Mouse (Mus musculus): Measurements from ENCODE around the gene Vmn1r111. TPM values are rescaled to one million over a fixed set of nuclear protein-coding genes. Genes with fewer than 3 reads are reported as not detected.
"Not testable (repeated sequence)": the region's sequence is repeated elsewhere in the genome, so short reads cannot be mapped to it uniquely, and the experiment has no call there.

The Vmn1r111 gene
- polyA plus RNA-seq (2015; fragmentation: Nextera tagmentation; extraction: Ambion mirVana) = not detected in 2 replicates

DNA sequence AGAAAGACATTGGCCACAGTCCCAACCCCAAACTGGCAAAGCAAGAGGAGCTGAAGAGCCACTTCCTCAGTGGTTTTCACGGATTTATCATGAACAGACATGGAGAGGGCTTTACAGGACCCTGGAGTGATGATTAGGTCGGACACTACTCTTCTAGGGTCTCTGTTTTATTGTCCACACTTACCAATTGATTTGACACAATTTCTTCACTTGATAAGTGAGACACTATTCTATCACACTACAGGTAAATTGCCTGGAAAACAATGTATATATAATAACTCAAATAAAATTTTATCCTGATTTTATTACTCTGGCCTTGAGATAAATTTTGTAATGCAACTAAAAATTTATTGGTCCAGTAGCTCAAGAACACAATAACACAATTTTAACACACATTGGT lies at the start of gene Vmn1r111:
Gene Vmn1r111, minus strand, starts transcription at position 101 of the 400 bp plus-strand sequence.
- no CpG with 5 or more reads among the region's 2 CpGs for WGBS
- not testable (repeated sequence) for H3K27ac ChIP-seq (replicated peaks); H3K27me3 ChIP-seq; H3K36me3 ChIP-seq; H3K9me3 ChIP-seq (replicated peaks); ATAC-seq (ENCODE audit: insufficient number of reproducible peaks, low FRiP score, low TSS enrichment, low read depth); H3K4me2 ChIP-seq (replicated peaks); H3K4me3 ChIP-seq (replicated peaks); H3K4me1 ChIP-seq; H3K9ac ChIP-seq

DNA sequence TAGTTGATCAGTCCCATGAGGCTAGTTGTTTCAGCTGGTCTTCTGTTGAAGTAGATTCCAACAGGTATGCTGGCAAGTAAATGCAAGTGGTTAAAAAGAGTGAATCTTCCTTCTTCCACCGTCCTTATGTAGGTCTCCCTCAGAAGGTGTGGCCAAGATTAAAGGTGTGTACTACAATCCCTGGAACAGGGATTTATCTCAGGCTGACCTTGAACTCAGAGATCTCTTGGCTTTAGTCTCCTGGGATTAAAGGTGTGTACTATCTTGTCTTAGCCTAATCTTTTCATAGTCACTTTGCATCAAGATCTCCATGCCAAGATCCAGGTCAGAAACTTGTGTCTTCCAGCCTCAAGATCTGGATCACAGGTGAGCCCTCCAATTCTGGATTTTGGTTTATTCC lies 27.5 kb upstream of the Vmn1r111 start, which contains the start of gene Gm10668:
Gene Gm10668, minus strand, starts transcription at position 101 of the 400 bp plus-strand sequence.
- H3K9me3 ChIP-seq (replicated peaks); H3K4me1 ChIP-seq; H3K27ac ChIP-seq (replicated peaks); H3K9ac ChIP-seq; H3K36me3 ChIP-seq; H3K4me3 ChIP-seq (replicated peaks); H3K4me2 ChIP-seq (replicated peaks); H3K27me3 ChIP-seq; ATAC-seq (ENCODE audit: insufficient number of reproducible peaks, low FRiP score, low TSS enrichment, low read depth): not testable (repeated sequence)
- no CpG with 5 or more reads among the region's 1 CpGs for WGBS

DNA sequence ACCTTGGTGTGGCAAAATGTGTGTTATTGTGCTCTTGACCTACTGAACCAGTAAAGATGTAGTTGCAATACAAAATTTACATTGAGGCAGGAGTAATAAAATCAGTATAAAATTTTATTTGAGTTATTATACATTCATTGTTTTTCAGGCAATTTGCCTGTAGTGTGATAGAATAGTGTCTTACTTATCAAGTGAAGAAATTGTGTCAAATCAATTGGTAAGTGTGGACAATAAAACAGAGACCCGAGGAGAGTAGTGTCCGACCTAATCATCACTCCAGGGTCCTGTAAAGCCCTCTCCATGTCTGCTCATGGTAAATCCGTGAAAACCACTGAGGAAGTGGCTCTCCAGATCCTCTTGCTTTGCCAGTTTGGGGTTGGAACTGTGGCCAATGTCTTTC lies 34.4 kb downstream of the Vmn1r111 start, which contains the start of gene Vmn1r107:
Gene Vmn1r107, plus strand, starts transcription at position 301 of the 400 bp plus-strand sequence.
- H3K9me3 ChIP-seq (replicated peaks); H3K36me3 ChIP-seq; H3K9ac ChIP-seq; H3K27me3 ChIP-seq; H3K4me2 ChIP-seq (replicated peaks); H3K4me3 ChIP-seq (replicated peaks); H3K4me1 ChIP-seq; H3K27ac ChIP-seq (replicated peaks); ATAC-seq (ENCODE audit: insufficient number of reproducible peaks, low FRiP score, low TSS enrichment, low read depth): not testable (repeated sequence)
- whole genome bisulfite sequencing = no CpG with 5 or more reads among the region's 3 CpGs

Other genes with a start within 250 kb of the Vmn1r111 start
- gene Gm10670, start 228.3 kb downstream of the Vmn1r111 start, polyA plus RNA-seq (2015; fragmentation: Nextera tagmentation; extraction: Ambion mirVana) = not detected in 2 replicates
- not detected in 2 replicates for gene Vmn1r103, start 192.7 kb downstream of the Vmn1r111 start, polyA plus RNA-seq (2015; fragmentation: Nextera tagmentation; extraction: Ambion mirVana)
- not detected in 2 replicates for gene Vmn1r104, start 169.4 kb downstream of the Vmn1r111 start, polyA plus RNA-seq (2015; fragmentation: Nextera tagmentation; extraction: Ambion mirVana)
- not detected in 2 replicates for gene Gm5726, start 157.5 kb downstream of the Vmn1r111 start, polyA plus RNA-seq (2015; fragmentation: Nextera tagmentation; extraction: Ambion mirVana)
- not detected in 2 replicates for gene Gm4141, start 127.0 kb downstream of the Vmn1r111 start, polyA plus RNA-seq (2015; fragmentation: Nextera tagmentation; extraction: Ambion mirVana)
- gene Gm4513, start 104.2 kb downstream of the Vmn1r111 start, polyA plus RNA-seq (2015; fragmentation: Nextera tagmentation; extraction: Ambion mirVana) = not detected in 2 replicates
- not detected in 2 replicates for gene Vmn1r107, start 34.3 kb downstream of the Vmn1r111 start, polyA plus RNA-seq (2015; fragmentation: Nextera tagmentation; extraction: Ambion mirVana)
- not detected in 2 replicates for gene Gm10668, start 27.4 kb upstream of the Vmn1r111 start, polyA plus RNA-seq (2015; fragmentation: Nextera tagmentation; extraction: Ambion mirVana)
- gene Vmn1r112, start 68.0 kb upstream of the Vmn1r111 start, polyA plus RNA-seq (2015; fragmentation: Nextera tagmentation; extraction: Ambion mirVana) = not detected in 2 replicates
- not detected in 2 replicates for gene Vmn1r113, start 84.1 kb upstream of the Vmn1r111 start, polyA plus RNA-seq (2015; fragmentation: Nextera tagmentation; extraction: Ambion mirVana)
- gene Vmn1r114, start 109.0 kb upstream of the Vmn1r111 start, polyA plus RNA-seq (2015; fragmentation: Nextera tagmentation; extraction: Ambion mirVana) = not detected in 2 replicates
- gene Vmn1r115, start 141.8 kb upstream of the Vmn1r111 start, polyA plus RNA-seq (2015; fragmentation: Nextera tagmentation; extraction: Ambion mirVana) = not detected in 2 replicates
- not detected in 2 replicates for gene Vmn1r116, start 169.0 kb upstream of the Vmn1r111 start, polyA plus RNA-seq (2015; fragmentation: Nextera tagmentation; extraction: Ambion mirVana)
- not detected in 2 replicates for gene Vmn1r117, start 180.9 kb upstream of the Vmn1r111 start, polyA plus RNA-seq (2015; fragmentation: Nextera tagmentation; extraction: Ambion mirVana)
- gene Vmn1r118, start 209.1 kb upstream of the Vmn1r111 start, polyA plus RNA-seq (2015; fragmentation: Nextera tagmentation; extraction: Ambion mirVana) = not detected in 2 replicates